Mouse (Mus musculus) central nervous system, embryonic 11.5 days (tissue): Measurements from ENCODE around the gene Psmb9. TPM values are rescaled to one million over a fixed set of nuclear protein-coding genes. Genes with fewer than 3 reads are reported as not detected.

ENCODE experiments used
- polyA plus RNA-seq: library from polyadenylated mRNA; depleted of rRNA; stranded (reverse); fragments of >200 nt; gene quantifications from 2 replicates; pipeline ENCODE4 v1.2.3, GENCODE M21; 2012; rRNA removed

The Psmb9 gene
- polyA plus RNA-seq = 0.78 and 0.89 TPM in 2 replicates

DNA sequence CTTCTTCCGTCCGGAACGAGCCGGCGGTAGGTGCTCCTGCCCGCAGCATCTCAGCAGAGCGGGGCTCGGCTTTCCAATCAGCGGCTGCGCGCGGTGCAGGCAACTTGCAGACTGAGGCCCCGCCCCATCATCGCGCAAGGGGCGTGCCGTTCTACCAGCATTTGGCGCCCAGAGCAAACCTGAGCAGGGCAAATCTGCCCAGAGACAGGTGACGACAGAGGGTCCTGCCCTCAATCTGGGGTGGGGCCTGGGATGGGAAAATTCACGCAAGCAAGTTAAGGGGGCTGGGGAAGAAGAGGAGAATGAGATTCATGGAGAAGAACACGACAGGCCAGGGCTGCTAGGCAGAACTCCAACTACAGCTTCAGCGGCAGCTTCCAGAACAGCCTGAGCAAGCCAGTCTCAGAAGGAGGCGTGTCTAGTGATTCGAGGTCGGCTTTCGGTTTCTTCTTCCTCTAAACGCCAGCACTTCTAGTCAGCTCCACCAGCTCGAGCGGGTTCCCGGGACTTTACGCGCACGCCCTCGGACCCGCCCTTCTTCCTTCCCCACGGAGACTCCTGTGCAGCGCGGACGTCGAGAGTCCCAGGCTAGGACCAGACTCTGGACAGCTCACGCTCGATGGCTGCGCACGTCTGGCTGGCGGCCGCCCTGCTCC is at the start of gene Psmb9, which contains the start of gene Tap1:
Gene Psmb9 (minus strand): TSS at position 504 of the 656 bp plus-strand sequence.
Gene Tap1 (plus strand): TSS at position 293 of the 656 bp plus-strand sequence.

GRCm38 (mm10) chr17:34203444-34203843 is 15.9 kb upstream of the Psmb9 start, which contains the start of gene Tap2:
Gene Tap2 (plus strand): TSS chr17:34203527.

GRCm38 (mm10) chr17:34196941-34197894 is 9.7 kb upstream of the Psmb9 start, which contains the start of gene Psmb8:
Gene Psmb8 (plus strand): TSS chr17:34197721.

GRCm38 (mm10) chr17:34152923-34153322 is 34.6 kb downstream of the Psmb9 start, which contains the start of gene H2-DMb1:
Gene H2-DMb1 (plus strand): TSS chr17:34153072.

GRCm38 (mm10) chr17:34143033-34143432 is 44.5 kb downstream of the Psmb9 start, which contains the start of gene H2-DMb2:
Gene H2-DMb2 (plus strand): TSS chr17:34143307.

Other genes with a start within 250 kb of the Psmb9 start
- 119 and 140 TPM in 2 replicates for gene Pfdn6, start 247.4 kb downstream of the Psmb9 start, polyA plus RNA-seq
- gene Wdr46, start 247.1 kb downstream of the Psmb9 start, polyA plus RNA-seq = 32.1 and 46.5 TPM in 2 replicates
- 4.3 and 4.7 TPM in 2 replicates for gene B3galt4, start 236.3 kb downstream of the Psmb9 start, polyA plus RNA-seq
- 44.6 and 48.5 TPM in 2 replicates for gene Vps52, start 232.0 kb downstream of the Psmb9 start, polyA plus RNA-seq
- gene Rps18, start 231.8 kb downstream of the Psmb9 start, polyA plus RNA-seq = 1,239 and 1,610 TPM in 2 replicates
- gene H2-K1, start 187.4 kb downstream of the Psmb9 start, polyA plus RNA-seq = 26.7 and 37.4 TPM in 2 replicates
- 55.3 and 116 TPM in 2 replicates for gene Ring1, start 163.1 kb downstream of the Psmb9 start, polyA plus RNA-seq
- 96.6 and 160 TPM in 2 replicates for gene H2-Ke6, start 159.7 kb downstream of the Psmb9 start, polyA plus RNA-seq
- gene Slc39a7, start 156.1 kb downstream of the Psmb9 start, polyA plus RNA-seq = 118 and 126 TPM in 2 replicates
- 70.8 and 149 TPM in 2 replicates for gene Rxrb, start 156.0 kb downstream of the Psmb9 start, polyA plus RNA-seq
- 7.9 and 11.4 TPM in 2 replicates for gene Col11a2, start 148.3 kb downstream of the Psmb9 start, polyA plus RNA-seq
- 0.30 and 0.45 TPM in 2 replicates for gene H2-Oa, start 95.4 kb downstream of the Psmb9 start, polyA plus RNA-seq
- 5.2 and 6.9 TPM in 2 replicates for gene H2-DMa, start 68.2 kb downstream of the Psmb9 start, polyA plus RNA-seq
- gene Brd2, start 65.1 kb downstream of the Psmb9 start, polyA plus RNA-seq = 188 and 203 TPM in 2 replicates
- gene H2-DMb2, start 44.5 kb downstream of the Psmb9 start, polyA plus RNA-seq = 0.04 and 0.15 TPM in 2 replicates
- 0.34 and 0.46 TPM in 2 replicates for gene H2-DMb1, start 34.7 kb downstream of the Psmb9 start, polyA plus RNA-seq
- 0.89 and 1.6 TPM in 2 replicates for gene Tap1, start 211 bp downstream of the Psmb9 start, polyA plus RNA-seq
- 2.1 and 2.8 TPM in 2 replicates for gene Psmb8, start 10.0 kb upstream of the Psmb9 start, polyA plus RNA-seq
- gene Tap2, start 15.8 kb upstream of the Psmb9 start, polyA plus RNA-seq = 0.62 and 1.1 TPM in 2 replicates
- gene H2-Ob, start 51.1 kb upstream of the Psmb9 start, polyA plus RNA-seq = not detected in 2 replicates
- gene H2-Ab1, start 69.9 kb upstream of the Psmb9 start, polyA plus RNA-seq = 2.3 and 2.9 TPM in 2 replicates
- 0.07 and 0.08 TPM in 2 replicates for gene H2-Aa, start 100.1 kb upstream of the Psmb9 start, polyA plus RNA-seq
- 0.67 and 0.79 TPM in 2 replicates for gene H2-Eb1, start 118.1 kb upstream of the Psmb9 start, polyA plus RNA-seq
- gene H2-Eb2, start 137.9 kb upstream of the Psmb9 start, polyA plus RNA-seq = 0.01 and 0.02 TPM in 2 replicates
- 0.05 and 0.06 TPM in 2 replicates for gene Btnl2, start 167.1 kb upstream of the Psmb9 start, polyA plus RNA-seq
- gene Btnl1, start 189.4 kb upstream of the Psmb9 start, polyA plus RNA-seq = not detected in 2 replicates
- 4.8 and 7.0 TPM in 2 replicates for gene BC051142, start 211.1 kb upstream of the Psmb9 start, polyA plus RNA-seq